17 mouse cellular contexts compared by ENCODE assay signal in the genomic region with DNA sequence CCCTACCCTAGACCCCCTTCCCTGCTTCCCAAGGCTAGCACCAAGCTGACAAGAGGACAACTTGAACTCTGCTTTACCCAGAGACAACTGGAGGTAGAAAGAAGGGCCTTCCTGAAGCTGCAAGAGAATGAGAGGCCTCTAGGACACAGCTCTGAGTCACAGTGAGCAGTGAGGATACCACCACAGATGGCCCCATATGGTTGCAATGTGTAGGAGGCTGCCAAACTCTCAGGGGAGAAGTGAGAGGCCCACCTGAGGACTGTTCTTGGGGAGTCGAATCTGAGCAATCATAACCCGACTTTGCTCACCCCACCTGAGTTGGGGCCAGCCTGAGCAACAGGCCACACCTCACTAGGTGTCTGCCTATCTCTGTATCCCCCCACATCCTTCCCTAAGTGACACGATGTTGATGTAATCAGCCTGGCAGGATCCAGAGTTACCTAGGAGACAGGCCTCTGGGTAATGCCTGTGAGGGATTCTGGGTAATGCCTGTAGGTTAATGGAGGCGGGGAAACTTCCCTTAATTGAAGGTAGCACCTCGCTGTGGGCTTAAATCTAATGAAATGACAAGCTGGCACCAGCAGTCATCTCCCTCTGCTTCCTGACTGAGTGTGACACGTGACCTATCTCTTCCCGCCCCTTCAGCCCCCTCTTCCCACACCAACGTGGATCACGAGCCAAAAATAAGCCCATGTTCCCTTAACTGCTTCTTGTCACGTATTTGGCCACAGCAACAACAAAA.
DNase-seq lines count a peak whose midpoint lies in the region; ATAC-seq lines count a peak whose summit lies in the region.
"Had no signal": no experiment of that assay in that cellular context is flagged by ENCODE, and none has a peak within 500 bp of the region (broad histone marks: within the 10 kb centered on the region; RNA-seq: fewer than 3 reads in every experiment).

No protein-coding gene starts in this region.

- H3K4me2 ChIP-seq in lung, embryonic 16.5 days (ENCODE audit: low read depth, low read length) = no peak overlapping the region
- H3K4me2 ChIP-seq: embryonic facial prominence, embryonic 12.5 days; hindbrain, embryonic 15.5 days had no signal

- H3K4me1 ChIP-seq in lung, embryonic 16.5 days (replicated peaks; ENCODE audit: control insufficient read depth, insufficient read depth, low read length) = peaks cover 18% of the 10 kb centered on the region

- no peak overlapping the region for H3K27ac ChIP-seq in lung, embryonic 16.5 days (ENCODE audit: low read length)
- H3K27ac ChIP-seq: hindbrain, embryonic 15.5 days had no signal

- 59% methylated on average over 10 of the region's 10 CpGs for WGBS in lung, embryonic 16.5 days

- no peak overlapping the region for H3K4me3 ChIP-seq in lung, embryonic 16.5 days (ENCODE audit: low read length)
- H3K4me3 ChIP-seq: embryonic facial prominence, embryonic 12.5 days; hindbrain, embryonic 15.5 days had no signal

- peak; percentile 52 for ATAC-seq in lung, embryonic 16.5 days (ENCODE audit: low read depth)
- peak; percentile 67 for ATAC-seq in CD4-positive, CD25-positive, alpha-beta regulatory T cell, adult 4 months
- ATAC-seq in hematopoietic stem cell, adult 5-6 weeks (replicated peaks in 1 of 2; ENCODE audit: insufficient read depth in 1 of 2, low FRiP score in 2 of 2, low TSS enrichment in 1 of 2, low read depth in 1 of 2, poor library complexity in 2 of 2, severe bottlenecking in 2 of 2) = peak; percentile 19 to 26; a peak in 2 of 4 replicates

- no peak overlapping the region for H3K9ac ChIP-seq in lung, embryonic 16.5 days (ENCODE audit: low read length)
- H3K9ac ChIP-seq: embryonic facial prominence, embryonic 12.5 days; hindbrain, embryonic 15.5 days had no signal

- H3K9me3 ChIP-seq in lung, embryonic 16.5 days (ENCODE audit: control insufficient read depth, low read length) = no peaks in the 10 kb centered on the region
- H3K9me3 ChIP-seq: embryonic facial prominence, embryonic 12.5 days; G1E; hindbrain, embryonic 15.5 days had no signal

- H3K27me3 ChIP-seq in lung, embryonic 16.5 days (ENCODE audit: control insufficient read depth, insufficient read depth, low read depth, low read length) = no peaks in the 10 kb centered on the region
- H3K27me3 ChIP-seq: embryonic facial prominence, embryonic 12.5 days; hindbrain, embryonic 15.5 days had no signal

- peak; percentile 85 for DNase-seq in heart, adult 11 months
- no peak for DNase-seq in heart, postnatal 14 days
- DNase-seq in lung, postnatal 10 days = no peak
- no peak for DNase-seq in layer of hippocampus, adult 9-10 months (ENCODE audit: low spot score)
- no peak for DNase-seq in embryo, embryonic 10 days (ENCODE audit: low spot score)
- DNase-seq: adrenal gland, postnatal 10 days; B cell, adult 2 months; cerebellum, postnatal 14 days; kidney, adult 18-20 months; kidney, postnatal 25 days; thymus, adult 18-20 months had no signal

- intact Hi-C loops in heart, postnatal 14 days (cut with DNase I) = no loop called here

- H3K36me3 ChIP-seq in lung, embryonic 16.5 days (ENCODE audit: control insufficient read depth, insufficient read depth, low read length) = no peaks in the 10 kb centered on the region
- H3K36me3 ChIP-seq: embryonic facial prominence, embryonic 12.5 days; G1E; hindbrain, embryonic 15.5 days had no signal
